Mouse (Mus musculus) layer of hippocampus, postnatal 36 days (tissue): ENCODE measurements around the gene Mast4. TPM values are rescaled to one million over a fixed set of nuclear protein-coding genes. Genes with fewer than 3 reads are reported as not detected.

Source experiments
- DNase-seq, 2 experiments: peaks; one replicate each; pipeline ENCODE4 v3.0.0; 2022
- total RNA-seq, 2 experiments: library from RNA; stranded (reverse); gene quantifications; 2 replicates each; pipeline ENCODE4 v1.2.3; 2021

The Mast4 gene
- total RNA-seq, 2 experiments from 2014 or later, result 53.3 to 74.6 TPM

DNA sequence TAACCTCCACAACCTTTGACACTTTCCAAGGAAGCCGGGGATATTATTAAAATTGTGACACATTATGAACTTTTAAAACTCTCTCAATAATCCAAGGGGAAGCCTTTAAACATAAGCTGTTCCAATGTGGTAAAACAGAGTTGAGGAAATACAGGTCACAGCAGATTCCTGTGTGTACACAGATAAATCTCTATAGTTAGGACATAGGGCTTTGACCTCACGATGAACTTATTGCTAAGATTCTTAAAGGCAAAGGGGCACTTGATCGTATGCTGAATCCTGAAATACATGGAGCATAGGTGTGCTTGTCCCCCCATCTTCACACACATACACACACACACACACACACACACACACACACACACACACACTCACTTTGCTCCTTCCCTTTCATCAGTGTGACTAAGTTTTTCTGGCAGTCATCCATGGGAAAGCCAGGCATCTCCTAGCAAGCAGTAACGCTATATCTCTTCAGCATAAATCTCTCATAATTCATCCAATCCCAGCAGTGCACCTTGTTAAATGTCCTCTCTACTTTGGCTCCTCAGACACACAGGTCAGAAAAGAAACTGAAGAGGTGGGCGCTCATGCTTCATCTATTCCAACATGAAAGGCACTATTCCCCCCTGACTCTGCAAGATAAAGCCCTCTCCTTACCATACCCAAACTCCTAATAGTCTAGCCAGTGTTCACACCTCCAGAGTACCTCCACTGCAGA is 477.3 kb downstream of the Mast4 start:
- DNase-seq, result no peak

DNA sequence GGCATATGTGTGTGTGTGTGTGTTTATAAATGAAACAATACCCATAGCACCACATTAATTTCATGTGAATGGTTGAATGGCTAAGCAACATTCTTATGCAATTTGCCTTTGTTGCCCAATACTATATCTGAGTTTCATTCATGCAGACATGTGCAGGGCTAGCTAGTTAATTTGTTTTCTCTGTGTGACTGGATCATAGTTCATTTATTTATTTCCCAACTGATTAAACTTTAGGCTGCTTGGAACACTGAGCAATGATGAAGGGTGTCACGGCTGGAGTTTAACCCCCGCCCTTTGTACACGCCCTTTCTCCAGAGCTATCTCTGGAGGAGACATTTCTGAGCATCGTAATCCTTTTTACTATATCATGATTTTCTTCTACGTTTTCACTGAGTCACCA is 481.4 kb downstream of the Mast4 start:
- no peak for DNase-seq

DNA sequence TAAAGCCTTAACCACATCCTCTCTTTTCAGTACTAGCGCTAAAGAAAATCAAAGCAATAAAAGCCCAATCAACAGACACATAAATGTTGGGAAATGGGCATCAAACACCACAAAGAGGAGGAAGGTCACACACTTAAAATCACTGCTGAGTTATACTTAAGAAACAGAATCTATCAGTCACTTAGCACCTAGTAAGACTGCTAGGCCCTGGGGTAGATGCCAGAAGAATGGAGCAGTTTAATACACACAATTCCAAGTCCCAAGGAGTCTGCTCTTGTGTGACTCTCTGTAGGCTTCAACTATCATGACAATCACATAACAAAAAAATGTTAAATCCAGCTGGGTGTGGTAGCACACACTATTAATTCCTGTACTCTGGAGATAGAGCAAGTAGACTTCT is 483.0 kb downstream of the Mast4 start:
- no peak for DNase-seq

DNA sequence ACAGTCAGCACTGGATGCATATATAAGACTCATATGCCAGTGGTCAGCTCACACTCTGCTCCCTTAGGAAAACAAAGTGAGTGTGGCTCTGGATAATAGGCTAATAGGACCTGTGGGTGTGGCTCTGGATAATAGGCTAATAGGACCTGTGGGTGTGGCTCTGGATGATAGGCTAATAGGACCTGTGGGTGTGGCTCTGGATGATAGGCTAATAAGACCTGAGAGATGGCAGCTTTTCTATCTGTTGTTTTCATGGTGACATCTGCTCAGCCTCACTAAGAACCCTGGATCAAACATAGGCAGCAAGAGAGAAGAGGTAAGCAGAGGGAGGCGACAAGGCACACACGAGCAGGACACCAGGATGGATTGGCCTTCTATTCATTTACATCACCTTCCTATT is 483.7 kb downstream of the Mast4 start:
- no peak for DNase-seq

DNA sequence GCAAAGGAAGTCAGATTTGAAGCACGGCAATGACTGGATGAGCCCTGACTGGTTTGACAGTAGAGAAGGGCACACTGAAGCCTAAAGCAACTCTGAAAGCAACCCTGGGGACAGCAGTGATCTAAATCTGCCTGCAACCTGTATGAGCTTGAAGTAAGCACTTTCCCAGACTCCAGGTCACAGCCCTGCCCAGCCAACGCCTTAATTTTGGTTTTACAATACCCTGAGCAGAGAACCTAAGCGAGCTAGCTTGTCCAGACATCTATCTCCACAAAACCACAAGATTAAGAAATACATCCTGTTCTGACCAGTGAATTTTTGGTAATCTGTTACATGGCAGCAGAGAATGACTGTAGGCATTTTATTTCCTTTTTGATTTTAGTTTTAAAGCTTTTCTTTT is 485.2 kb downstream of the Mast4 start:
- no peak for DNase-seq

DNA sequence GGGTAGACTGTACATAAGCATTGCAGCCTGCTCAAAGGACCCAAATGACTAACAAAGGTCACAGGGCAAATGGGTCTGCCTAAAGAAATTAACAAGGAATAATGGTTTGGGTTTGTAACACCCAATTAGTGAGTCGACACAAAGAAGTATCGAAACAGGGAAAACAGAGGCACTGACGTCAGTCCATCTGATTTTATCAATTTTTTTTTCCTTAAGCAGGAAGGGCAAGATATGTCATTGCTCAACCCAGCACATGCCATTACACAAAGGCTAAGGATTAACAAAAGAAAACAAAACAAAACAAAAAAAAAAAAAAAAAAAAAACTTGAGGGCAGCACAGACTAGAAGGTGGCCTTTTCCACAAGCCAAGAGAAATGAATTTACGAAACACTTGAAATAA is 487.8 kb downstream of the Mast4 start:
- DNase-seq, result no peak

DNA sequence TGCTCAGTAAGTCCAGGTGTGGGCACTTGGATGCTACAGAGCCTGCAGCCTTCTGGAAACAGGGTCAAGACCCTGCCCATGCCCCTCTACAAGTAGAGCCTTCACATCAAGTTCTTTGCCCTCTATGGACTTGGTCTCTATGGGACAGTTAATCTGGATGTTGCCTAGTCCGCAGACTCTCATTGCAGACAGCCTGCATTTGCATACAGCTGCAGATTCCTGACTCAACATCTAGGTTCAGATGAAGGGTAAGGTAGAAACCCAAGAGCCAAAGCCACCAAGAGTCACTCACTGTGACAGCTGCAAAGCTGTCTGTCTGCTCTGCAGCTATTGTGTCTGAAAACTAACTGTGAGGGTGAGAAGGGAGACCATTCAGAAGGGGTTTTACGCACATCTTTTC is 491.6 kb downstream of the Mast4 start:
- DNase-seq, result no peak

DNA sequence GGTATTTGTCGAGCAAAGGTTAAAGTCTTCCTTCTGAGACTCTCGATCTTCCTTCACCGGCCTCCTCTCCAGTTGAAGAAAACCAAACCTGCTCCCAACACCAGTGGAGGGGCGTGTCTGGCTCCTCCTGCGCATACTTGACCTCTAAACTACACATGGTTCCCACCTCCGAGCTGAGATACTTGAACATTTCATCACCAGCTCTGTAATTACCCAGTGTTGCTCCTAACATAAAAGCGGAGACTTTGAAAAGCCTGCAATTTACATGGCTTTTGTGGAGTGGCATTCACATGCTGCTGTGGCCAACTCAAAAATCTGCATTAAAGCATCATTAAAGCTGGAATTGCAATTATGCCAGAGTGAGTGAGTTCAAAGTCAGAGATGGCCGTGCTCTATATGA is 492.1 kb downstream of the Mast4 start:
- no peak for DNase-seq

DNA sequence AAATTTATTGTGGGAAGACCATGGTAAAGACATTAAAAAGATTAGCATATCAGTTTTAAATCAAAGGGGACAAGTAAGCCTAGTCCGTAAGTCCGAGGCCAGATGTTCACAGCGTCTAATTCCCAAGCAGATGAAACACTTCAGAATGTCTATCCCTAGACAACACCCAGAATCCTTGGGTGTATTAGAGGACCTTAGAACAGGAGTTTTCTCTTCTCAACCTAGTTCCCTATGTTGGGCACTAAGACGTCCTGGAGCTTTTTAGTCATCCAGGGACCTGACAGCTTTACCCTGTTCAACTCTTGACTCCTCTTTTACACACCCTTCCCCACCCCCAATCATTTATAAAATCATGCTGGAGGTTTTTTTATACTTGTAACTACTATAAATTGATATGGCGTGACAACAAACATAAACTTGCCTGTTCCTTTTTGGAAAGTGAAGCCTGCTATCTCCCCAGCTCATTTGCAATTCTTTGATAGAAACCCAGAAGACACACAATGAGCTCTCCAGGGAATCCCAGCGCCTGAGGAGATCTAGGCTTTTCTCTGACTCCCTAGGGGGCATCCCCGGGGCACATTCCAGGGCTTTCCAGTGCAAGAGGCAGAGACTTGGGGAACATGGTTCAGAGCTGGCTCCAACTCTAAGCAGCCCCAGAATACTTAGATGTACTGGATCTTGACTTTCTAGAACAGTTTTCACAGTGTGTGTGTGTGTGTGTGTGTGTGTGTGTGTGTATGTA is 494.4 kb downstream of the Mast4 start:
- no peak for DNase-seq

DNA sequence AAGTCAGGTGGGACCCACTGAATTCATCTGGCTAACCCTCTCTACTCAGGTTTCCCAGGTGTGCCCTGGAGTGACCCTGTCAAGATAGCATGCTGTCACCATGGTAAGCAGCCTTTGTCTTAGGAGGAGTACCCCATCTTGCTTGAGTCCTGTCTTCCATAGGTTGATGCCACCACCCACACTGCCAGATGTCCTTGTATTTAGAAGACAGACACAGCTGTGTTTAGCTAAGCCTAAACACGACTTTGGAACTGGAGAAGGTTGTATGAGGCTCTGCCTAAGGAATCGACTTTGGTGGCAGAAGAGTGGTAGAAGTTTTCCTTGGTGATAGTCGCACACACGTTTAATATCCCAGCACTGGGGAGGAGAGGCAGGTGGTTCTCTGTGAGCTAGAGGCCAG is 496.9 kb downstream of the Mast4 start:
- DNase-seq, result no peak

DNA sequence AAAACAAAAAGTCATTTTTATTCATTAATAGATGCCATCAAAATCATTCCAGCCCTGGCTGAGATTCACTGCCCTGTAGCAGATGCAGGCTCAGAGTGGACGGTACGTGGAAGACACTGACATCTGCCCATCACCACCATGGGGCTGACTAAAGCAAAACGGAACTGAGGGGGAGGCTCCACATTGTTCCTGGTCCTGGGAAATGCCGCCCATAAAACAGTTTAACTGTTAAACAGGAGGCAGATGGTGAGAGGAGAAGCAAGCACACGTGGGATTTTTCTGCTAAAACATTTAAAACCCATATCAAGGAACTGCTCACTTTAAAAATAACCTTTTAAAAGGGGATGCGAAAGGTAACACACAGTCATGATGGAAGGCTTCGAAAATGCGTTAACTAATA is 499.0 kb downstream of the Mast4 start:
- peak; percentile 30 to 38 for DNase-seq

DNA sequence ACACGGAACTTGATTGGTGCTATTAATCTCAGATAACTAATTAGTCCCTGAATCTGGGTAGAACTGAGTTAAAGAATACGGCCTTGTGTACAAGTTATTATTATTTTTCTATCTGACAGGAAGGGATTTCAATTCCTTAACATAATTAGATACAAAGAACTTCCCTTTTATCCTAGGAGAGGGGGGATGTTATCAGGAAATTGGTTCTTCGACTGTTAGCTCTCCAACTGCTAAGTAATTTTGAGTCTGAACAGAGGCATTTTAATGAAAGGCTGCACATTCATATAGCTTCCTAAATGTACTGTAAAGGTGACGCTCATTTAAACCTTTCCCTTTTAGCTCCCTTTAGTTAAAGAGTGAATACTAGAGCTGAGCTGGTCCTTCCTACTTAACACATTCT is 516.0 kb downstream of the Mast4 start:
- no peak for DNase-seq

DNA sequence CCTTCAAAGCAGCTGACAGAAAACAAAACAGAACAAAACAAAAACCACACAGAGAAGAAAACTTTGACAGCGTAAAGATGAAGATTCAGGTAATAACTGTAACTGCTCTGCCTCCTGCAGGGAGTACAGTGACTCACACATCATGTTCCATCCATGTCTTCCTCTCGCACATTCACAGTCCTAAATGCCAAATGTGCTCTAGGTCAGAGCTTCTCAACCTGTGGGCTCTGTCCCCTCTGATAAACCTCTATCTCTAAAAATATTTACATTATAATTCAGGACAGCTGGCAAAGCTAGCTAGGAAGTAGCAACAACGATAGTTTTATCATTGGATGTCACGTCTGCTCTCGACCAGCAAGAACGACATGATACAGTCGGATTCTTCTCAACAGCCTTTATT is 517.6 kb downstream of the Mast4 start:
- no peak for DNase-seq

DNA sequence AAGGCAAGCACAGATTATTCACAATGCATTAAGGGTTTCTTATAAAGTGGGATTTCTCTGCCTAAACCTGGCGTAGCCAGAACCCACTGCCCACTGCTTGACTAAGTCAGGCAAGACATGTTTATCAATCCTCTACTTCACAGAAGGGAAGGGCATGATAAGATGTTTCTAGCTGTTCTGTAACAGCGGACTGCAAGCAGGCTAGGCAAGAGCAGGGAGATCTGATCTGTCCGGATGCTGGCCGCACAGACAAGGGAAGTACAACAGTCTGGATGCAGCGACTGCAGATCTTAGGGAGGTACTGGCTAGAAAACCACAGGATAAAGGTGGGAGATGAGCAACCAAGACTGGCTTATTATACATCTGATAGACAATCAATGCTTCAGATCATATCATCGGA is 519.1 kb downstream of the Mast4 start:
- no peak for DNase-seq

DNA sequence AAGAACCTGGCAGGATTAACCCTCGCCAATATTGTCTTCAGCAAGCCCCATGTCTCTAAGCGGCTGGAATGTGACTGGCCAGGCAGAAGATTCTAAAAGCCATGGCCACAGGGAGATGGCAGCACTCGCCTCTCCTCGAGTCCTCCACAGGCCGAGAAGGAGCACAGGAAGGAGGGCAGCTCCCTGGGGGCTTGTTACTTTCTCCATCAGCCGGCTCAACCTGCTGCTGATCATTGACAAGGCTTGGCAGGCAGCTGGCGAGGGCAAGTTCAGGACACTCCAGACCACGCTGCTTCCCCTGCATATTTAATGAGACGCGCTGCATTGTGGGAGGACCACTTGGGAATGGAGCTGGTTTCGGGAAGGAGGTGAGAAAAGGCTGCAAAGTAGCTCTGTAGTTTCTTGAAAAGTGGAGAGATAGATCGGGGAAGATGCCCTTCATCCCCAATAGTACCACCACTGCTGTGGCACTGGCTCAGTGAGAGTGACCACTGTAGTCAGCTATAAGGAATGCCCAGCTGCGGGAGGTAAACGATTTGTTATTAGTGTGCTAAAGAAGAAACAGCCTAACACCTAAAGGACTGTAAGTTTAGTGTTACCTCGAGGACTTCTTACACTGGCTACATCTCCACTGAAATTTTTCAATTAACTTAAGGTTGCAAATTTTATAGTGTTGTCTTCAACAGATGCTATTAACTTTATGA is 523.0 kb downstream of the Mast4 start:
- peak; percentile 42 to 47 for DNase-seq

DNA sequence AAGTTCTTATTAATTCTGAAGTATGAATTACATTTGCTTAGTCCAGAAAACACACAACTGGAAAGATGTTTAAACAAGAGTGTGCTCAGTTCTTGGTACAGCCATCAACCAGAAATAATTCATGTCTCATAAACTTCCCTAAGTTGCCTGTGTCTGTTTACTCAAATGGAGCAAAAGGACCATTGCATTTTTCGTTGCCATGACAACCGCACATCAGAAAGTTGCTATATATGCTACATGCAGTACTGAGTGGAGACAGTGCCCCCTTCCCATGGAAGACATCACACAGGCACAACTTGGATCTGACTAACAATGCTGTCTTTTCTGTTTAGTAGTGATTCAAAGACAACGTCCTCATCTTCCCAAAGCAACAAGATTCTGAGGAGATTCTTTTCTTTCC is 527.6 kb downstream of the Mast4 start:
- no peak for DNase-seq

DNA sequence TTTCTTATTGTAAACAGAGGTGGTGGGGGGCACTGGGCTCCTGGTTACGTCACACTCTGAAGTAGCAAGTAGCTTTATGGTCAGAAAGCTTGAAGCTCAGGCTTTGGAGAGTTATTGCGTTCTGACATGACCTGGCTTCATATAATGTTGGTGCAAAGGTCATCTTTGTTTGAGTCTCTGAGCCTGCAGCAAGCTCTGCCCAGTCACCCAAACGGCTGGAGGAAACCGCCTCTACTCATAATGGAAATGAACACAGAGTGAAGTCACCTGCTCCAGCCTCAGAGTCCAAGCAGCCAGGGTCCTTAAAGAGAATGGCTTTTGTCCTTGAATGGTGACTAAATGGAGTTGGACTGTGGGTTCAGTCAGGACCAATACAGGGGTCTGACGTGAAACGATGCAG is 529.1 kb downstream of the Mast4 start:
- no peak for DNase-seq

DNA sequence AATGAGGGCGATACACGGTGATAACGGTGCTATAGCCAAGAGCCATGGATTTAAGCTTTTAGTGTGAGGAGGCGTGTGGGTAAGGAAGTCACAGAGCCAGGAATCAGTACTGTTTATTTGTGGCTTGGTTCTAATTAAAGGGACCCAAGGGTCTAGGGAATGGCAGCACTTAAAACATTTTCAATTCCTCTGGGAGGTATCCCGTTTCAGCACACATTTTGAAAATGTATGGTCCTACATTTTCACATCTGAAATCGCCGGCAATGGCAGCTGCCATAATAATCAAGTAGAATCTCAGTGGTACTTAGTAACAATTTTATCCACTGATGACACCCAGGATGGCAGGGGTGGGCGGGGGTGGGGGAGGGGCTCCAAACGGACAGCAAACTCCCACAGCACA is 531.1 kb downstream of the Mast4 start:
- DNase-seq, result no peak

DNA sequence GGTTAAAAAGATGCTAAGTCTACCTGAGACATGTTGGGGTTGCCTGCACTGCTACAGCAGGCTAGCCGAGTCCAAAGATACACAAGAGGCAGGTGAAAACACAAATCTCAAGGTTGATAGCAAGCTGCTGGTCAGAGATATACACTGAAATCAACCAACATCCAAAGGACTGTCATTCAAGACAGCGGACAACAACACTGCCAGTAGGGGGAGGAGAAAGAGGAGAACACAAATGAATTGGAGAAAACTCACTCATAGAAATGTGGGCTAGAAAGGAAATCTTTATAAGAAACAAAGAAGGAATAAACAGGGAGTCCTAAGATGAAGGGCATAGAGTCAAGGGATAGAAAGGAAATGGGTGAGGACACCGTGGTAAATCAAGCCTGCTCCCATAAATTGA is 542.1 kb downstream of the Mast4 start:
- no peak for DNase-seq

DNA sequence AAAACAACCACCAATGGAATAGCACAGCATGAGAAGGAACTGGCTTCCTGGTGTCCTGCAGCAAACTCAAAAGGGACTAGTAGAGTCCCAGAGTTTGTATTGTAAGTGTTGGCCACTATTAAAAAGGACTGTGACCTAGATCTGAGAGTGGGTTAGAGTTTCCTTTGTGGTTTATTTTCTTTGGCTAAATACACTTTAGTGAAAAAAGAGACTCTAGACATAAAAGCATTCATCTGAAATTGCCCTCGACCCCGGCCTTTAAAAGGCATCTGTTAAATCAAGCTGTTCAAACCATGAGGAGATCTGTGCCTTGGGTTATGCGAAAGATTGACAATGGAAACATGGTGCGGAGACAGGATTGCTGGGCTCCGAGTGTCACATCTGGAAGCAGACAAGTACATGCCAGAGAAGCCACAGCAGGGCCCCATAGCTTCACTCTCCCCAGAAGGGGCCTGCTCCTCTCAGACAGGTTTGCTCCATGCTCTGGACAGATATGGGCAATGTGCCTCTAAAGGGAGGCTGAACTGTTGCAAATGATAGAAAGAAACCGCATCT is 543.6 kb downstream of the Mast4 start:
- DNase-seq, result no peak

DNA sequence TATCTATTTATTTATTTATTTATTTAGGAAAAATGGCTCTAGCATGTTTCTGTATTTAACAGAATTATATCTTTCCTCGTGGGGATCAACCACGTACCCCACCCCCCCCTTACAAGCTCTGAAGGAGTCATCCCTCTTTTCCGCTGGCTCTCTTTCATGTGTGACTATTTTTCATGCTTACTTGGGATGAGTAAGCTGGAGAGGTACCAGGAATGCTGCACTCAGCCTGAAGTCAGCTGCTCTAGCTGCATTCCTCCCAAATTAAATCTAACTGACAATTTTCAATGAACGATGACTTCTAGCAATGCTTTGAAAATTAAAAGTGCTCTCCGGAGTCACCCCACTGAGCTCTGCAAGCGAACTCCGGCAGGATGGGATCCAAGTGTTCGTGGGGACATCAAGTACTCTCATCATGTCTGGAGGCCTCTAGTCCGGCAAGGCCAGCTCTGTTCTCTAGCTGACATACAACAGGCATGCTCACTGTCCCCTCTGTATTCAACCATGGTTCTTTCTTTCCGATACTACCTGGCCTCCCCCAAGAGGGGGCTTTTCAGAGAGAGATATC is 547.5 kb downstream of the Mast4 start:
- no peak for DNase-seq

DNA sequence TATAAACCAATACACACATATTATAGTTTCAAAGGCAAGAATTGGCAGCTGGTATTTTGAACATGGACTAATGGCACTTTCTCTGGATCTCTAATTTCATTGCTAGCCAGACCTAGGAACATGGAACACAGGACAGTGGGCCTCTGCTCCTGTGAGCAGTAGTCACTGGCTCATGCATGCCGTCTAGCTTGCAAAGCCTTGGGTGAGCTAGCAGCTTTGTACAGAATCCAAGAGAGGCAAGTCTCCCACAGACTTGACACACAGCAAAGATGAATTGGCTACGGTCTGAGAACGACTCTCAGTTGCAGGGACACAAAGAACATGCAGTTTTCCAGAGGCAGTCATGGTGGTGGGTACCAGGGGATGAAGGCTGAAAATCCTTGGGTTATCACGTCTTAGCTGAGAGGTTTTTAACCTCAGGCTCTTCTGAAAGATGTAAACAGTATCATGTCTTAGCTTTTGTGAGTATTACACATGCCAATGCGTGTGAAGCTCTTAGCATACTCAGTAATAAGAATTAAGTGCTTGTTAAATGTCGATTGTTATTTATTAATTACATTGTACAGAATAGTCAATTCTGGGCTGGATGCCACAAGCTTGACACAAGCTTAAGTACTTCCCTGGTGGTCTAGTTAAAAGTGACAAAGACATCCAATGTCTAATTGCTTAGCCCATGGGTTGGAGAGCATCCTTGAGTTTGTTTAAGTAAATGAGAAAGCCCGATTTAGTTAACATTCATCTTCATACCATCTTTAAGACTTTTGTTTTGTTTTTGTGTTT is 550.6 kb downstream of the Mast4 start:
- DNase-seq, result no peak
